Mouse (Mus musculus): Measurements from ENCODE around the gene Ap1m1.

The Ap1m1 gene

DNA sequence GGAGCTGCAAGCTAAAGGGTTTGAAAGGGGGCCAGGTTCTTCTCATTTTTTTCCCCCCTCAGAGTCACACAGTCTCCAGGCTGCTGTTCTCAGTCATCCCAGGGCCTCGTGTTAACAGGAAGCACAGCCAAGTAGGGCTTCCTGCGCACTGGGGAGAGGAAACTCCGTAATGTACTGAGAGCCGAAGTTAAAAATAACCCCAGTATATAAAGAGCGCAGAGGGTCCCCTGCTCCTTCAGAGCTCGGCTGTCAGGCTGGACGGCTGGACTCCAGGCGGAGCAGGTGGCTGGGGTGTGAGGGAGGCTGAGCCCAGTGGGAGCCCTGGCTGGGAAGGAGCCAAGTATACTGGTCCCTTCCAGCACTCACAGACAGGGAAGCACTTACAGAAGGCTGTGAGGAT, 55.9 kb downstream of the Ap1m1 start:
- peak; percentile 72 to 84 for DNase-seq

GRCm38 (mm10) chr8:72296561-72296960, 56.7 kb downstream of the Ap1m1 start:
- no peak for DNase-seq

- DNase-seq = no peak
Measured at GRCm38 (mm10) chr8:72298928-72299327, 59.1 kb downstream of the Ap1m1 start.

DNA sequence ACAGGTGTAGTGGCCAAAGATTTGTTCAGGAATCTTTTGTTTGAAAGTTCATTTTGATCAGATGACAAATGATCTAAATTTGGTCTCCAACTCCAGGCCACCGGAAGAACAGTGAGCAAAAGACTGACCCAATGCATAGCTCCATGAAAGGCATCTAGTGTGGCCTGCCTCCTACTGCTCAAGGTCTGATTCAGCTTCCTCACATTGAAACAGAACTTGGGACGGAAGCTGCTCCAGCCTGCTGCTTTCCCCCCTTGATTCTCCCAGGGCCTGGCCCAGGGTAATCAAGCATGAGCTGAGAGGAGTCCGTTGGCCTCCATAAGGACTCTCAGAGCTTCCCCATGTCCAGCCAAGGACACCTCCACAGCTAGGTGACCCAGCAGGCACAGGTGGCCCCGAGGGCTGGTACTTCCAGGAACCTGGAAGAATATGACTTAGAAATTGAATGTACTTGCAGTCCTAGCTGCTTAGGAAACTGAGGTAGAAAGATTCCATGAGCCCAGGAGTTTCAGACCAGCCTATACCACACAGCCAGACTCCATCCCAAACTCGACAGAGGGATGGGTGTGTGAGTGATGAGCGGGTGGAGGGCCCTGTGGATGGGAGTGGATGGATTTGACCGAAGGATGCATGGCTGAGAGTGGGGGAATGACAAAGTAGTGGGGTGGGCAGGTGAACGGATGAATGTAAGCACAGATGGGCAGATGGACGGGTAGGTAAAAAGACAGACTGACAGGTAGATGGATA, 61.0 kb downstream of the Ap1m1 start:
- DNase-seq = no peak

DNA sequence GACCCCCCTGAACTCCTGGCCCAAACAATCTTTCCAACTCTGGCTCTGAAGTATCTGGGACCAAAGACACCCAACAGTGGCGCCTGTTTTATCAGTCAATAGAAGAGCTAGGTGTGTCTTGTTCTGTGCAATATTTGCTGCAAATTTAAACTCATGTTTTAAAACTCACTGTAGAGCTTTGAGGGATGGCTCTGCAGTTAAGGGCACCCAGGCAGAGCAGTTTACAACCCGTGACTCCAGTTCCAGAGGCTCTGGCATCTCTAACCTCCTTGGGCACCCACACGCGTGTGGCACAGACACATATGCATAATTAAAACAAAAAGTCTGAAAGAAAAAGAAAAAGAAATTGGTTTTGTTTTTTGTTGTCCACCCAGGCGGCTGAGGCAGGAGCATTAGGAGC, 61.7 kb downstream of the Ap1m1 start:
- DNase-seq = no peak

GRCm38 (mm10) chr8:72302986-72303612, 63.3 kb downstream of the Ap1m1 start:
- DNase-seq = no peak

- DNase-seq = peak; percentile 41 to 60
Measured at GRCm38 (mm10) chr8:72303633-72304032, 63.8 kb downstream of the Ap1m1 start.

GRCm38 (mm10) chr8:72305210-72305905, 65.5 kb downstream of the Ap1m1 start, which contains the start of gene Gm10282:
Gene Gm10282, minus strand, starts transcription at chr8:72305260.
- DNase-seq = no peak

DNA sequence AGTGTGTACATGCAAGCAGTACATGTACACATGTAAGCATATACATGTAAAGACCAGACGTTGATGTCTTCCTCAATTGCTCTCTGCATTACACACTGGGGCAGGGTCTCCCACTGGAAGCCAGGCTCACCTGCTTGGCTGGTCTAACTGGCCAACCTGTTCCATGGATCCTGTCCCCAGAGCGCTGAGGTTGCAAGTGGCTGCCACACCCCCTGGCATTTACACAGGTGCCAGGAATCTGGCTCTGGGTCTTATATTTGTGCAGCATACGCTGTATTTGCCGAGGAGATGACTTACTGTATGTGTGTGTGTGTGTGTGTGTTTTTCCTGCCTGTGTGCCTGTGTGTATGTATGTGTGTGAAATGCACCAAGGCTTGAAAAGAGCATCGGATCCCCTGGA, 67.1 kb downstream of the Ap1m1 start:
- DNase-seq = no peak
